Mouse (Mus musculus) B cell, adult 2 months (primary cell): ENCODE measurements around the gene Dnaic1.

ENCODE experiments used
- DNase-seq, 2 experiments: peaks; one replicate each; pipeline ENCODE4 v3.0.0; 2022

The Dnaic1 gene

GRCm38 (mm10) chr4:41569411-41569885 is at the start of gene Dnaic1, which contains the start of gene Fam219a:
Gene Dnaic1, plus strand, starts transcription at chr4:41569775.
Gene Fam219a, minus strand, starts transcription at chr4:41569538.
- peak; percentile 98 for DNase-seq

- DNase-seq = no peak
These were observed 48.9 kb upstream of the Dnaic1 start for GRCm38 (mm10) chr4:41520641-41521040.

GRCm38 (mm10) chr4:41522136-41522535 is 47.4 kb upstream of the Dnaic1 start:
- DNase-seq = no peak

GRCm38 (mm10) chr4:41522788-41523187 is 46.8 kb upstream of the Dnaic1 start:
- peak; percentile 59 to 66 for DNase-seq

- DNase-seq = no peak
These were observed 45.7 kb upstream of the Dnaic1 start for GRCm38 (mm10) chr4:41523839-41524238.

GRCm38 (mm10) chr4:41524829-41525228 is 44.7 kb upstream of the Dnaic1 start:
- DNase-seq = no peak

GRCm38 (mm10) chr4:41526553-41526952 is 43.0 kb upstream of the Dnaic1 start:
- no peak for DNase-seq

GRCm38 (mm10) chr4:41527076-41527475 is 42.5 kb upstream of the Dnaic1 start:
- DNase-seq = no peak

- DNase-seq = no peak
These were observed 41.6 kb upstream of the Dnaic1 start for GRCm38 (mm10) chr4:41527996-41528395.

GRCm38 (mm10) chr4:41532420-41532819 is 37.2 kb upstream of the Dnaic1 start:
- peak; percentile 15 to 16 for DNase-seq

- DNase-seq = no peak
These were observed 34.7 kb upstream of the Dnaic1 start for GRCm38 (mm10) chr4:41534866-41535265.

- no peak for DNase-seq
These were observed 27.4 kb upstream of the Dnaic1 start for GRCm38 (mm10) chr4:41542136-41542535.

GRCm38 (mm10) chr4:41545985-41546384 is 23.6 kb upstream of the Dnaic1 start:
- DNase-seq = no peak

- DNase-seq = no peak
These were observed 22.5 kb upstream of the Dnaic1 start for GRCm38 (mm10) chr4:41547086-41547485.

- peak; percentile 84 to 87 for DNase-seq
These were observed 17.0 kb upstream of the Dnaic1 start for GRCm38 (mm10) chr4:41552529-41552928.

- no peak for DNase-seq
These were observed 16.5 kb upstream of the Dnaic1 start for GRCm38 (mm10) chr4:41553116-41553515.

GRCm38 (mm10) chr4:41554994-41555663 is 14.4 kb upstream of the Dnaic1 start:
- DNase-seq = no peak

GRCm38 (mm10) chr4:41556311-41556953 is 13.1 kb upstream of the Dnaic1 start:
- no peak for DNase-seq

- DNase-seq = no peak
These were observed 12.5 kb upstream of the Dnaic1 start for GRCm38 (mm10) chr4:41557092-41557491.

GRCm38 (mm10) chr4:41563297-41563696 is 6.3 kb upstream of the Dnaic1 start:
- no peak for DNase-seq

GRCm38 (mm10) chr4:41566123-41566522 is 3.5 kb upstream of the Dnaic1 start:
- DNase-seq = no peak

GRCm38 (mm10) chr4:41568239-41568638 is 1.3 kb upstream of the Dnaic1 start:
- DNase-seq = no peak

- peak; percentile 44 to 45 for DNase-seq
These were observed 729 bp upstream of the Dnaic1 start for GRCm38 (mm10) chr4:41568682-41569410.

GRCm38 (mm10) chr4:41571490-41571889 is 1.9 kb downstream of the Dnaic1 start:
- no peak for DNase-seq
